Mouse (Mus musculus): Measurements from ENCODE around the gene Crip1. TPM values are rescaled to one million over a fixed set of nuclear protein-coding genes. Genes with fewer than 3 reads are reported as not detected.

Crip1 gene
- polyA plus RNA-seq, 1 experiment from 2014 or later, result 94.1 TPM

GRCm38 (mm10) chr12:113149896-113150295 is 3.8 kb downstream of the Crip1 start:
- H3K27me3 ChIP-seq, result peaks cover 75% of the 10 kb centered on the region
- peaks cover 3% of the 10 kb centered on the region for H3K36me3 ChIP-seq
- H3K27ac ChIP-seq, result no peak overlapping the region
- no peaks in the 10 kb centered on the region for H3K9me3 ChIP-seq (replicated peaks)
- no peak for DNase-seq
- no peak for ATAC-seq (ENCODE audit: low read depth)
- H3K4me1 ChIP-seq (replicated peaks), result peaks cover 76% of the 10 kb centered on the region
- no peak overlapping the region for H3K4me3 ChIP-seq (replicated peaks)
- WGBS (ENCODE audit: insufficient replicate concordance), result 47% methylated on average over 3 of the region's 3 CpGs
- H3K4me2 ChIP-seq, result no peak overlapping the region
- no peak overlapping the region for H3K9ac ChIP-seq

GRCm38 (mm10) chr12:113150591-113150990 is 4.5 kb downstream of the Crip1 start:
- Histone ChIP-seq H3K4me1 (replicated peaks) (peaks cover 82% of the 10 kb centered on the region), H3K27me3 (peaks cover 75% of the 10 kb centered on the region)
- WGBS (ENCODE audit: insufficient replicate concordance), result 27% methylated on average over 4 of the region's 4 CpGs

GRCm38 (mm10) chr12:113151046-113151445 is 4.9 kb downstream of the Crip1 start:
- Histone ChIP-seq H3K36me3 (no peaks in the 10 kb centered on the region), H3K4me2 (peak overlapping the region; percentile 17), H3K27ac (no peak overlapping the region), H3K9ac (no peak overlapping the region), H3K4me1 (replicated peaks) (peaks cover 80% of the 10 kb centered on the region), H3K4me3 (replicated peaks) (no peak overlapping the region), H3K9me3 (replicated peaks) (no peaks in the 10 kb centered on the region), H3K27me3 (peaks cover 75% of the 10 kb centered on the region)
- 45% methylated on average over 8 of the region's 8 CpGs for WGBS (ENCODE audit: insufficient replicate concordance)
- ATAC-seq (ENCODE audit: low read depth), result no peak
- no peak for DNase-seq

More at GRCm38 (mm10) chr12:113150591-113150990, 4.5 kb downstream of the Crip1 start:
- H3K27ac ChIP-seq, result no peak overlapping the region
- DNase-seq, result no peak
- H3K4me2 ChIP-seq, result 0 out of 2 replicates have a peak overlapping the region, but pooled peaks have one; percentile 17
- no peak for ATAC-seq (ENCODE audit: low read depth)
- no peak overlapping the region for H3K4me3 ChIP-seq (replicated peaks)
- no peaks in the 10 kb centered on the region for H3K36me3 ChIP-seq
- no peak overlapping the region; the same call in 1 of the 2 replicates for H3K9ac ChIP-seq
- H3K9me3 ChIP-seq (replicated peaks), result no peaks in the 10 kb centered on the region

- H3K9ac ChIP-seq, result peak overlapping the region; percentile 70
- H3K4me1 ChIP-seq (replicated peaks), result peaks cover 77% of the 10 kb centered on the region
- H3K27me3 ChIP-seq, result peaks cover 68% of the 10 kb centered on the region
- H3K36me3 ChIP-seq, result no peaks in the 10 kb centered on the region
- H3K4me2 ChIP-seq, result peak overlapping the region; percentile 85
- DNase-seq (no peak), ATAC-seq (ENCODE audit: low read depth) (no peak)
- H3K9me3 ChIP-seq (replicated peaks), result no peaks in the 10 kb centered on the region
- peak overlapping the region; percentile 59 for H3K4me3 ChIP-seq (replicated peaks)
- WGBS (ENCODE audit: insufficient replicate concordance), result under 1% methylated on average over 36 of the region's 36 CpGs
- no peak overlapping the region for H3K27ac ChIP-seq
These were observed 5.7 kb downstream of the Crip1 start for GRCm38 (mm10) chr12:113151661-113152271.

GRCm38 (mm10) chr12:113152272-113152661 is 6.2 kb downstream of the Crip1 start:
- no peak for DNase-seq
- no peak for ATAC-seq (ENCODE audit: low read depth)
- 4% methylated on average over 19 of the region's 19 CpGs for WGBS (ENCODE audit: insufficient replicate concordance)
- H3K4me3 ChIP-seq (replicated peaks), result peak overlapping the region; percentile 59
- H3K27me3 ChIP-seq, result peaks cover 63% of the 10 kb centered on the region
- H3K9ac ChIP-seq, result peak overlapping the region; percentile 70
- H3K9me3 ChIP-seq (replicated peaks), result no peaks in the 10 kb centered on the region
- peaks cover 77% of the 10 kb centered on the region for H3K4me1 ChIP-seq (replicated peaks)
- H3K36me3 ChIP-seq, result no peaks in the 10 kb centered on the region
- H3K4me2 ChIP-seq, result peak overlapping the region; percentile 85
- no peak overlapping the region for H3K27ac ChIP-seq

- H3K4me2 ChIP-seq, result peak overlapping the region; percentile 85
- H3K36me3 ChIP-seq, result no peaks in the 10 kb centered on the region
- no peak overlapping the region for H3K27ac ChIP-seq
- no peak for ATAC-seq (ENCODE audit: low read depth)
- H3K9me3 ChIP-seq (replicated peaks), result no peaks in the 10 kb centered on the region
- WGBS (ENCODE audit: insufficient replicate concordance), result 69% methylated on average over 6 of the region's 6 CpGs
- H3K27me3 ChIP-seq, result peaks cover 55% of the 10 kb centered on the region
- DNase-seq, result no peak
- H3K4me3 ChIP-seq (replicated peaks), result peak overlapping the region; percentile 59; the same call in 1 of the 2 replicates
- H3K9ac ChIP-seq, result peak overlapping the region; percentile 70; the same call in 1 of the 2 replicates
- peaks cover 74% of the 10 kb centered on the region for H3K4me1 ChIP-seq (replicated peaks)
These were observed 6.9 kb downstream of the Crip1 start for GRCm38 (mm10) chr12:113152991-113153525.

- Histone ChIP-seq H3K27me3 (peaks cover 46% of the 10 kb centered on the region), H3K4me1 (replicated peaks) (peaks cover 67% of the 10 kb centered on the region), H3K4me3 (replicated peaks) (no peak overlapping the region), H3K36me3 (peaks cover 5% of the 10 kb centered on the region; the same call in 1 of the 2 replicates), H3K9ac (no peak overlapping the region), H3K27ac (0 out of 2 replicates have a peak overlapping the region, but pooled peaks have one; percentile 23), H3K4me2 (no peak overlapping the region), H3K9me3 (replicated peaks) (no peaks in the 10 kb centered on the region)
- DNase-seq (no peak), ATAC-seq (ENCODE audit: low read depth) (no peak)
- 80% methylated on average over 7 of the region's 7 CpGs for WGBS (ENCODE audit: insufficient replicate concordance)
These were observed 7.9 kb downstream of the Crip1 start for GRCm38 (mm10) chr12:113153971-113154370.

- peaks cover 7% of the 10 kb centered on the region for H3K36me3 ChIP-seq
- peaks cover 62% of the 10 kb centered on the region for H3K4me1 ChIP-seq (replicated peaks)
- no peak overlapping the region for H3K27ac ChIP-seq
- peaks cover 39% of the 10 kb centered on the region for H3K27me3 ChIP-seq
- WGBS (ENCODE audit: insufficient replicate concordance), result 80% methylated on average over 6 of the region's 6 CpGs
- DNase-seq (no peak), ATAC-seq (ENCODE audit: low read depth) (no peak)
- peak overlapping the region; percentile 63 for H3K4me3 ChIP-seq (replicated peaks)
- H3K9ac ChIP-seq, result peak overlapping the region; percentile 72; the same call in 1 of the 2 replicates
- H3K9me3 ChIP-seq (replicated peaks), result no peaks in the 10 kb centered on the region
- H3K4me2 ChIP-seq, result peak overlapping the region; percentile 94
These were observed 8.6 kb downstream of the Crip1 start for GRCm38 (mm10) chr12:113154747-113155075.

- no peak for ATAC-seq (ENCODE audit: low read depth)
These were observed 9.1 kb downstream of the Crip1 start for GRCm38 (mm10) chr12:113155076-113155771.

GRCm38 (mm10) chr12:113155887-113156539 is 9.9 kb downstream of the Crip1 start, which contains the start of gene Tedc1:
Gene Tedc1, plus strand, starts transcription at chr12:113156421.
- peaks cover 55% of the 10 kb centered on the region for H3K4me1 ChIP-seq (replicated peaks)
- H3K36me3 ChIP-seq, result peaks cover 10% of the 10 kb centered on the region
- peak within 1 kb of the TSS; percentile 87 for H3K9ac ChIP-seq
- peaks cover 26% of the 10 kb centered on the region for H3K27me3 ChIP-seq
- ATAC-seq (ENCODE audit: low read depth), result peak; percentile 96
- peak within 1 kb of the TSS; percentile 87 for H3K4me3 ChIP-seq (replicated peaks)
- H3K9me3 ChIP-seq (replicated peaks), result no peaks in the 10 kb centered on the region
- H3K27ac ChIP-seq, result peak within 1 kb of the TSS; percentile 76
- DNase-seq, result peak; percentile 98
- WGBS (ENCODE audit: insufficient replicate concordance), result under 1% methylated on average over 46 of the region's 46 CpGs
- H3K4me2 ChIP-seq, result peak within 1 kb of the TSS; percentile 97

More at GRCm38 (mm10) chr12:113155076-113155771, 9.1 kb downstream of the Crip1 start:
- WGBS (ENCODE audit: insufficient replicate concordance), result 7% methylated on average over 32 of the region's 32 CpGs
- peak overlapping the region; percentile 72 for H3K9ac ChIP-seq
- H3K4me3 ChIP-seq (replicated peaks), result peak overlapping the region; percentile 63
- peak overlapping the region; percentile 94 for H3K4me2 ChIP-seq
- H3K27ac ChIP-seq, result peak overlapping the region; percentile 66
- H3K4me1 ChIP-seq (replicated peaks), result peaks cover 62% of the 10 kb centered on the region
- no peak for DNase-seq
- peaks cover 9% of the 10 kb centered on the region for H3K36me3 ChIP-seq
- no peaks in the 10 kb centered on the region for H3K9me3 ChIP-seq (replicated peaks)
- peaks cover 34% of the 10 kb centered on the region for H3K27me3 ChIP-seq

GRCm38 (mm10) chr12:113156540-113156929 is 10.4 kb downstream of the Crip1 start:
- Histone ChIP-seq H3K27ac (peak overlapping the region; percentile 76), H3K27me3 (peaks cover 20% of the 10 kb centered on the region), H3K36me3 (peaks cover 15% of the 10 kb centered on the region), H3K9ac (peak overlapping the region; percentile 87), H3K9me3 (replicated peaks) (no peaks in the 10 kb centered on the region), H3K4me2 (peak overlapping the region; percentile 97), H3K4me3 (replicated peaks) (peak overlapping the region; percentile 87), H3K4me1 (replicated peaks) (peaks cover 50% of the 10 kb centered on the region)
- 1% methylated on average over 23 of the region's 23 CpGs for WGBS (ENCODE audit: insufficient replicate concordance)
- DNase-seq (no peak), ATAC-seq (ENCODE audit: low read depth) (no peak)
